Mouse (Mus musculus): ENCODE data around the gene Olfr160. TPM values are rescaled to one million over a fixed set of nuclear protein-coding genes. Genes with fewer than 3 reads are reported as not detected.

The Olfr160 gene
- polyA plus RNA-seq, 2 experiments from 2014 or later: 0.41 TPM; not detected in 1

Other genes starting within 250 kb of the Olfr160 start
- gene Msantd2, start 226.9 kb downstream of the Olfr160 start, polyA plus RNA-seq (2017; shearing (Covaris generic)): 1 to 10 TPM; 7.9 to 9.3 TPM
- gene Esam, start 188.2 kb downstream of the Olfr160 start, polyA plus RNA-seq (2017; shearing (Covaris generic)): under 1 TPM in 1 of 2 experiments, not detected in 1; 0.58 TPM
- gene Vsig2, start 177.0 kb downstream of the Olfr160 start, polyA plus RNA-seq (2017; shearing (Covaris generic)): not detected
- under 1 TPM in 1 of 2 experiments, not detected in 1; 0.33 TPM for gene Nrgn, start 163.3 kb downstream of the Olfr160 start, polyA plus RNA-seq (2017; shearing (Covaris generic))
- gene Siae, start 160.6 kb downstream of the Olfr160 start, polyA plus RNA-seq (2017; shearing (Covaris generic)): 10 to 100 TPM in 1 of 2 experiments, 1 to 10 TPM in 1; 9.7 to 13.6 TPM
- 1 to 10 TPM in 1 of 2 experiments, not detected in 1; 1.4 TPM for gene Spa17, start 102.5 kb downstream of the Olfr160 start, polyA plus RNA-seq (2017; shearing (Covaris generic))
- 100 to 1,000 TPM; 200 to 207 TPM for gene Tbrg1, start 58.9 kb downstream of the Olfr160 start, polyA plus RNA-seq (2017; shearing (Covaris generic))
- not detected for gene Panx3, start 47.0 kb downstream of the Olfr160 start, polyA plus RNA-seq (2017; shearing (Covaris generic))
- gene Olfr874, start 28.9 kb upstream of the Olfr160 start, polyA plus RNA-seq (2017; shearing (Covaris generic)): not detected
- gene Olfr875, start 55.6 kb upstream of the Olfr160 start, polyA plus RNA-seq (2017; shearing (Covaris generic)): not detected
- gene Olfr876, start 86.8 kb upstream of the Olfr160 start, polyA plus RNA-seq (2017; shearing (Covaris generic)): under 1 TPM; 0.10 to 0.20 TPM
- gene Olfr877, start 138.0 kb upstream of the Olfr160 start, polyA plus RNA-seq (2017; shearing (Covaris generic)): not detected
- under 1 TPM; 0.11 to 0.15 TPM for gene Olfr145, start 180.5 kb upstream of the Olfr160 start, polyA plus RNA-seq (2017; shearing (Covaris generic))
- gene Olfr878, start 201.6 kb upstream of the Olfr160 start, polyA plus RNA-seq (2017; shearing (Covaris generic)): under 1 TPM in 1 of 2 experiments, not detected in 1; 0.21 TPM

Data from activated CD4-positive, CD25-positive, alpha-beta regulatory T cell, adult 4 months (primary cell).